Comparison of ENCODE assay signal across 15 mouse cellular contexts in the genomic region with DNA sequence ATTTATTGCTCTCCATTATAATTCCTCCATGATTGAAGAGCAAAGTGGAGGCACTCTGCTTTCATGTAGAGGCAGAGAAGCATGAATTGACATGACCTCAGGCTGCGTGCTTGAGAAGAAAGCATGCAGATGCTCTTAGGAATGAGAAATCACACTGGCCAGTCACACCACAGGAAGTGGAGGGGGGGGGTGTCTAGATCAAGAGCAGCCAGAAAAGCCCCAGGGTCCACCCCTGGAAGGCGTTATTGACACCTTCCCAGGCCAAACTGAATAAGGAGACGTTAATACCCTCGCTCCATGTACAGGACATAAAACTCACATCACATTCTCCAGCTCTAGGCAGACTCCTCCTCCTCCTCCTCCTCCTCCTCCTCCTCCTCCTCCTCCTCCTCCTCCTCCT. TPM values are rescaled to one million over a fixed set of nuclear protein-coding genes. Genes with fewer than 3 reads are reported as not detected.
DNase-seq lines count a peak whose midpoint lies in the region; ATAC-seq and TF ChIP-seq lines count a peak whose summit lies in the region.
"Had no signal": no experiment of that assay in that cellular context is flagged by ENCODE, and none has a peak within 500 bp of the region (broad histone marks: within the 10 kb centered on the region; RNA-seq: fewer than 3 reads in every experiment).

No protein-coding gene starts in this region.

- no peak overlapping the region; the same call in 1 of the 2 replicates for H3K27ac ChIP-seq in kidney, embryonic 15.5 days
- H3K27ac ChIP-seq in stomach, embryonic 14.5 days (ENCODE audit: low read length), result no peak overlapping the region
- no peak overlapping the region for H3K27ac ChIP-seq in stomach, postnatal 0 days (replicated peaks)
- H3K27ac ChIP-seq: heart, embryonic 15.5 days; hindbrain, embryonic 14.5 days; liver, embryonic 12.5 days; neural tube, embryonic 12.5 days had no signal

- 1% methylated on average over 4 of the region's 4 CpGs for WGBS in kidney, embryonic 15.5 days
- WGBS in stomach, embryonic 14.5 days, result 14% methylated on average over 4 of the region's 4 CpGs
- WGBS in stomach, postnatal 0 days, result 16% methylated on average over 4 of the region's 4 CpGs

- H3K4me1 ChIP-seq in kidney, embryonic 15.5 days, result peaks cover 4% of the 10 kb centered on the region; the same call in 1 of the 2 replicates
- H3K4me1 ChIP-seq in stomach, embryonic 14.5 days (ENCODE audit: control insufficient read depth, insufficient read depth, low read length), result no peaks in the 10 kb centered on the region
- no peaks in the 10 kb centered on the region for H3K4me1 ChIP-seq in stomach, postnatal 0 days (replicated peaks; ENCODE audit: control insufficient read depth, insufficient read depth)
- H3K4me1 ChIP-seq: liver, embryonic 12.5 days; neural tube, embryonic 12.5 days had no signal

- H3K9ac ChIP-seq in kidney, embryonic 15.5 days, result no peak overlapping the region
- no peak overlapping the region for H3K9ac ChIP-seq in stomach, embryonic 14.5 days (replicated peaks; ENCODE audit: low read depth, low read length)
- no peak overlapping the region for H3K9ac ChIP-seq in stomach, postnatal 0 days (ENCODE audit: low read length)
- H3K9ac ChIP-seq: heart, embryonic 15.5 days; hindbrain, embryonic 14.5 days; liver, embryonic 12.5 days; neural tube, embryonic 12.5 days had no signal

- no peak for TF ChIP-seq EP300 in stomach, postnatal 0 days (optimal IDR thresholded peaks at IDR 0.05)

- no peak overlapping the region for H3K4me3 ChIP-seq in kidney, embryonic 15.5 days (replicated peaks)
- H3K4me3 ChIP-seq in stomach, embryonic 14.5 days (ENCODE audit: low read depth, low read length), result no peak overlapping the region
- H3K4me3 ChIP-seq in stomach, postnatal 0 days (ENCODE audit: low read depth, low read length), result no peak overlapping the region
- H3K4me3 ChIP-seq: heart, embryonic 15.5 days; liver, embryonic 12.5 days; neural tube, embryonic 12.5 days had no signal

- no peak overlapping the region for H3K4me2 ChIP-seq in kidney, embryonic 15.5 days
- H3K4me2 ChIP-seq in stomach, embryonic 14.5 days (replicated peaks; ENCODE audit: low read depth, low read length), result no peak overlapping the region
- H3K4me2 ChIP-seq in stomach, postnatal 0 days (replicated peaks; ENCODE audit: low read depth), result no peak overlapping the region
- H3K4me2 ChIP-seq: heart, embryonic 15.5 days; hindbrain, embryonic 14.5 days; liver, embryonic 12.5 days; midbrain, embryonic 11.5 days; neural tube, embryonic 12.5 days had no signal

- no peaks in the 10 kb centered on the region for H3K36me3 ChIP-seq in kidney, embryonic 15.5 days
- H3K36me3 ChIP-seq in stomach, embryonic 14.5 days (ENCODE audit: control insufficient read depth, insufficient read depth, low read length), result no peaks in the 10 kb centered on the region
- no peaks in the 10 kb centered on the region for H3K36me3 ChIP-seq in stomach, postnatal 0 days (ENCODE audit: control insufficient read depth, insufficient read depth, low read length)
- H3K36me3 ChIP-seq: heart, embryonic 15.5 days; liver, embryonic 12.5 days; neural tube, embryonic 12.5 days had no signal

- peak; percentile 79 for ATAC-seq in kidney, embryonic 15.5 days (replicated peaks; ENCODE audit: low FRiP score)
- peak; percentile 37; the same call in 1 of the 2 replicates for ATAC-seq in stomach, embryonic 14.5 days (ENCODE audit: insufficient number of reproducible peaks, insufficient read depth, low FRiP score, low read depth)
- no peak for ATAC-seq in stomach, postnatal 0 days (ENCODE audit: low FRiP score, low TSS enrichment)
- ATAC-seq: liver, embryonic 12.5 days had no signal

- H3K27me3 ChIP-seq in kidney, embryonic 15.5 days, result no peaks in the 10 kb centered on the region
- no peaks in the 10 kb centered on the region for H3K27me3 ChIP-seq in stomach, embryonic 14.5 days (ENCODE audit: control insufficient read depth, insufficient read depth, low read length)
- H3K27me3 ChIP-seq in stomach, postnatal 0 days (ENCODE audit: control insufficient read depth, insufficient read depth, low read length), result no peaks in the 10 kb centered on the region
- H3K27me3 ChIP-seq: heart, embryonic 15.5 days; liver, embryonic 12.5 days; neural tube, embryonic 12.5 days had no signal

- DNase-seq in kidney, adult 18-20 months, result no peak
- DNase-seq in stomach, postnatal 0 days (ENCODE audit: low spot score), result no peak
- DNase-seq in forelimb bud, embryonic 11.5 days (ENCODE audit: low read depth, low spot score), result peak; percentile 57
- peak; percentile 59 for DNase-seq in retina, postnatal 1 day
- DNase-seq in adrenal gland, adult 18-20 months (ENCODE audit: low spot score in 2 of 2), result no peak
- DNase-seq in thymus, postnatal 14 days, result no peak
- DNase-seq: lung, postnatal 14 days; thymus, adult 2 months had no signal

- H3K9me3 ChIP-seq in kidney, embryonic 15.5 days (replicated peaks), result no peaks in the 10 kb centered on the region
- no peaks in the 10 kb centered on the region for H3K9me3 ChIP-seq in stomach, embryonic 14.5 days (ENCODE audit: control insufficient read depth, low read depth, low read length)
- no peaks in the 10 kb centered on the region for H3K9me3 ChIP-seq in stomach, postnatal 0 days (ENCODE audit: control insufficient read depth, low read length)
- H3K9me3 ChIP-seq: heart, embryonic 15.5 days; liver, embryonic 12.5 days; neural tube, embryonic 12.5 days had no signal

- TF ChIP-seq CTCF in stomach, postnatal 0 days (IDR thresholded peaks at IDR 0.05; ENCODE audit: low read depth), result no peak

RNA-seq across cellular contexts. Expression of gene Xdh, which starts 34.5 kb away (rescaled TPM):
- polyA plus RNA-seq in kidney, embryonic 15.5 days (2015; fragmentation: Nextera tagmentation; extraction: Ambion mirVana), result 1.9 and 3.4 TPM in 2 replicates
- polyA plus RNA-seq in stomach, embryonic 14.5 days (2014; fragmentation: Nextera tagmentation; extraction: Ambion mirVana), result 1.1 and 1.2 TPM in 2 replicates
- polyA plus RNA-seq in stomach, postnatal 0 days (2015; fragmentation: Nextera tagmentation; extraction: Ambion mirVana), result 16.4 and 18.4 TPM in 2 replicates
- 100 to 1,000 TPM; 130 to 431 TPM for total RNA-seq in adrenal gland, adult 18-20 months (2021)

Comparison
In these comparisons a context has a peak if more than half of its experiments do, and no peak if none do; other contexts are left out.
1. DNase-seq: peak in forelimb bud, embryonic 11.5 days (single experiment) and retina, postnatal 1 day (single experiment); none in kidney, adult 18-20 months (single experiment), stomach, postnatal 0 days (single experiment), adrenal gland, adult 18-20 months (0 of 2) and thymus, postnatal 14 days (single experiment).